Mouse (Mus musculus): ENCODE data around the gene Rpl23. TPM values are rescaled to one million over a fixed set of nuclear protein-coding genes. Genes with fewer than 3 reads are reported as not detected.
A peak's percentile ranks its signal among the peaks of the same experiment; 100 is the strongest.
"Not testable (repeated sequence)": the region's sequence is repeated elsewhere in the genome, so short reads cannot be mapped to it uniquely, and the experiment has no call there.

Gene Rpl23
- total RNA-seq, 1 experiment from 2014 or later = 851 TPM

DNA sequence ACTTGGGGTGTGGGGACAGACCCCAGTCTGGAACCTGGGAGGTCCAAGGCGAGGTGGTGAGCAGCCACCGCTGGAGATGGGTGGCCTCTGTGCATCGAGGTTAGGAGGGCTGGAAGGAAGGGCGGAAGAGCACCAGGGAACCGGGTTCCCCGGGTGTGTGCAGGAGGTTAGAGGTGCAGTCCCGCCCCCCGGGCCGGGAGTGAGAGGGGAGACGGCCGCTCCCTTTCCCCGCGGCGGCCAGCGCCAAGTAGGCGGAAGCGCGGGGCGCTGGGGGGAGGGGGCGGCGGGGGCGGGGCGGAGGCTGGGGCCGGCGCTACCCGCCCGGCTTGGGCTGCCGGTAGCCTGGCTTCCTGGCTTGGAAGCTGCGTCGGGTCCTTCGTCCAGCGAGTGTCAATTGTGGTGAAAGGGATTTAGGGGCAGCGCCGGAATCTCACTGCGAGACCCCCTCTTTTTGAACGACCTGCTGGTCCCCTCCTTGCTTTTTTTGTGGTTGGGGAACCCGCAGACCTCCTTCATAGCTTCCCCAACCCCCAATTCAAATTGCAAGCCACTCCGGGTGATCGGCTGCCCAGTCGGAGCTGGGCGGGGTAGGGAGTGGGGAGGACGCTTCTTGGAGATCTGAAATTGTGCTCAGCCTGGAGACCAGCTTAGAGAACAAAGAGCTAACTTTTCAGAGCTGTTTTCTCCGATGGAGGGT, 17.9 kb upstream of the Rpl23 start:
- DNase-seq = peak; percentile 84

DNA sequence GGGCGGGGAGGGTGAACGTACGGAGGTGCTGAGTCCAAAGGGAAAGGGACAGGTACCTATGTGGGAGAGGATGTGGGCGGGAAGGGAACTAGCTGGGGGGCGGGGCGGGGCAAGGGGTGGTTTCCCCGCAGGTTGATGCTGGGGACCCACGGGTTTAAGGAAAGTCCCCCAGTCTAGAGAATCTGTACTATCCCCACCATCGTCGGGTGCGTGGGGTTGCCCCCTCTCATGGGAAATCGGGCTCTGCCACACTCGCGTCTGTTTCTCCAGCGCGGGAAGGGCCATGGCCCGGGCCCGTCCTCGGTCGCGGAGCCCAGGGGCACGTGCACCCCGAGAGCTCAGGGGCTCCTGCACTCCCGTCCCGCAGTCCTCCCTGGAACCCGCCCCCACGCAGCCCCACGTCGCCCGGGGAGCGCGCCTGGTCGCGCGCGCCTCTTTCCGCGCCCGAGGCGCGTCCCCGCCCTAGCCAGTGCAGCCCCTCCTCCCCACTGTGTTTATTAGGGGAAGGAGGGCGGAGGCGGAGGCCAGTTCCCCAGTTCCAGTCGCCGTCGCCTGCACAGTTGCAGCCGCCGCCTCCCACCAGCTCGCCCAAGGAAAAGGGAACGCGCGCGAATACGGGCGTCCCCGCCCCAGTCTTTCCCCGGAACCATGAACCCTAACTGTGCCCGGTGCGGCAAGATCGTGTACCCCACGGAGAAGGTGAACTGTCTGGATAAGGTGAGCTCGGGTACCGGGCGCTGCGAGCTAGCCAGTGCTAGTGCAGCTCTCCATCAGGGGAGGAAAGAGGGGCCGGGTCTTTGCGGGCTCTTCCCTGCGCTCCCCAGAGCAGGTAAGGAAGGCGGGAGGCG, 17.1 kb upstream of the Rpl23 start:
- DNase-seq = peak; percentile 89

DNA sequence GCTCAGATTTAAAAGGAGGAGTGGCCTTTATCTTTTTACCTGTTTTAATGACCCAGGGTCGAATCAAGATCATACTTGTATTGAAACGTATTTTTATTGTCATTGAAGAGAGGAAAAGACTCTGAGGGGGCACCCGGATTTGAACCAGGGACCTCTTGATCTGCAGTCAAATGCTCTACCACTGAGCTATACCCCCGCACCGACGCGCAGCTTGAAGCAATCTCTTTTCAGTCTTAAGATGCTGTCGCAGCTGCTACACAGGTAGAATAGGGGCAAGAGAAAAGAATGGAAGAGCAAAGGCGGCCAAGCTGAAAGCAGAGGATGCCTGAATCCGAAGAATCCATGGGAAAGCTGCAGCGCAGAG, 16.5 kb upstream of the Rpl23 start, which contains the start of gene Lasp1:
TSS of gene Lasp1 (plus strand) at position 219 of the 364 bp plus-strand sequence.
- peak; percentile 87 for DNase-seq

DNA sequence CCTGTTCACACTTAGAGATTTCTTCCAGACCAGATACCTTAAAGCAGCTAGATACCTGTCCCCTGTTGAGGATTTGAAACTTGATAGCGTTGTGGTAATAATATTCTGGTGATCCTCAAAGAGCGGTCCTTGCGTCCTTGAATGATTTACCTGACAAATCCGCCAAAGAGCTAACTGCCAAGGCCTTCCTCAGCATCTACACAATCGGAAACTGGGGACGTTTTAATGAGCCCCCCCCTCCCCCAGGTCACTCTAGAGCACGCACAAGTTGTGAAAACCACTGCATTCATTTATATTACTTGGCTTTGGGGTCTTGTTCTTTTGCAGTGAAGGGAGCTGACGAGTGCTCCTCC, 15.8 kb upstream of the Rpl23 start:
- DNase-seq = no peak

DNA sequence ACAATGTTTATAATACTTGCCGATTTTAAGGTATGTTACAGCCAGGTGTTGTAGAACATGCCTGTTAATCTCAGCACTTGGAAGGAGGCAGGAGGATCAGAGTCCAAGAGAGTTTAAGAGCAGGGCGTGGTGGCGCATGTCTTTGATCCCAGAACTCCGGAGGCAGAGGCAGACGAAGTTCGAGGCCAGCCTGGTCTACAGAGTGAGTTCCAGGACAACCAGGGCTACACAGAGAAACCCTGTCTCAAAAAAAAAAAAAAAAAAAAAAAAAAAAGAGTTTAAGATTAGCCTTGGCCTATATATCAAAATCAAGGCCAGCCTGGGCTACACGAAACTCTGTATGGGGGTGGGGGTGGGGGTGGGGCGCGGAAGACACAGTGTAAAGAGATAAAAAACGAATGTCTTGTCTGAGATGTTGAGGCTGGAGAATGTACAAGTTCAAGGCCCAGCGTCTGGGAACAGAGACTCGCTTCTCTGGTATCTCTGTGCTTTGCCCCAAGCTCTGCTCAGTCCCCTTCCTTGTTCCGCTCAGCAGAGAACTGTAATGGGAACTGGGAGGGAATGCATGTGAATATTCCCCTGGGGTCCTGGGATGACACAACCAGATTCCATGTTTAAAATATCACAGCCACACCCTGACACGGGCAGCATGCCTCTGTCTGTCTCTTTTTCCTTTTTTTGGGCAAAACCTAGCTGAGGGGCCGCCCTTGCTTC, 15.3 kb upstream of the Rpl23 start:
- DNase-seq = no peak

DNA sequence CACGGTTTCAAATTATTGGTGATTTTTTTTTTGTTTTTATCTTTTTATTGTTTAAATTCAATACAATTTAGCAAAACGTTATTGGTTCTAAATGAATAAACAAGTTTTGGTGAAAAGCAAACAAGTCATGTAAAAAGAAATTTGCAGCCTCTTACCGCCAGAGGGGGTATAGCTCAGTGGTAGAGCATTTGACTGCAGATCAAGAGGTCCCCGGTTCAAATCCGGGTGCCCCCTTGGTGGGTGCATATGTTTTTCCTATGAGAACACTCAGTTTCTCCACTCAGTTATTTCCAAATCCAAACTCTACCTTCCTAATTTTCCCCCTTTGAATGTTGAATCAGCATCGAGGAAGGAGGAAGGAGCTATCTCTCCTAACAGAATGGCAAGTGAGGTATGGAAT, 14.7 kb upstream of the Rpl23 start:
- peak; percentile 71 for DNase-seq

DNA sequence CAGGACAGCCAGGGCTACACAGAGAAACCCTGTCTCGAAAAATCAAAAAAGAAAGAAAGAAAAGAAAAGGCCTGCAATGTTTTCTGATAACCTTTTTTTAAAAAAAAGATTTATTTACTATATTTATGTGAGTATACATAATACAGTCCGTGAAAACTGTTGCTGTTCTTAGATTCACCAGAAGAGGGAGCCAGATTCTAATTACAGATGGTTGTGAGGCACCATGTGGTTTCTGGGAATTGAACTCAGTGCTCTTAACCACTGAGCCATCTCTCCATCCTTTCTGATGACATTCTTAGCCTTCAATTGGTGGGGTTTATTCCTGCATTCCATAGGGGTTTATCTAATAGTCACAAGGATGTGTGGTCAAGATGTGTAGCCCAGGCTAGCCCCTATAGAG, 10.9 kb upstream of the Rpl23 start:
- DNase-seq = no peak

DNA sequence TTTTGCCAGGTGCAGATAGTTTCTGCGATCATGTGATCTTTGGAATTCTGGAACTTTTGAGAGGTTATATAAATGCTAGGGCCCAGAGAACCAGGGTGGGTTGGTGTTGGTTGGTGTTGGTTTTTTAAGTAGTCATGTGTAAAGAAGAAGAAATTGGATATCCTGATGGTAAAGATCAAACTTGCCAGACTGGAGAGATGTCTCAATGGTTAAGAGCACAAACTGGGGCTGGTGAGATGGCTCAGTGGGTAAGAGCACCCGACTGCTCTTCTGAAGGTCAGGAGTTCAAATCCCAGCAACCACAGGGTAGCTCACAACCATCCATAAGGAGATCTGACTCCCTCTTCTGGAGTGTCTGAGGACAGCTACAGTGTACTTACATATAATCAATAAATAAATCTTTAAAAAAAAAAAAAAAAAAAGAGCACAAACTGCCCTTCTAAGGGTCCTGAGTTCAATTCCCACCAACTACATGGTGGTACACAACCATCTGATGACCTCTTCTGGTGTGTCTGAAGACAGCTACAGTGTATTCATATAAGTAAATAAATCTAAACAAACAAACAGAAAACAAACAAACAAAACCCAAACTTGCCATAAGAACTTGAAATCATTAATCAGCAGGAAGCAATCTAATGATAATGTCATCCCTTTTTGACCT, 8.7 kb upstream of the Rpl23 start:
- DNase-seq = not testable (repeated sequence)

DNA sequence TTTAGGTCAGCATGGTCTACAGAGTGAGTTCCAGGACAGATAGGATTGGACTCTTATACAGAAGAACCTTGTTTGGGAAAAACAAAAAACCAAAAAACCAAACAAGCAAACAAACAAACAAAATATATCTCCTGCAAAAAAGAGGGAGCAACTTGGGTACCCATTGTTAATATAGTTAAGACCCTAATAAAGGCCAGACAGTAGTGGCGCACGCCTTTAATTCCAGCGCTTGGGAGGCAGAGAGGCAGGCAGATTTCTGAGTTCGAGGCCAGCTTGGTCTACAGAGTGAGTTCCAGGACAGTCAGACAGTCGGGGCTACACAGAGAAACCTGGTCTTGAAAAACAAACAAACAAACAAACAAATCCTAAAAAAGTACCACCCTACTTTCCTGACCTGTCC, 7.5 kb upstream of the Rpl23 start:
- no peak for DNase-seq

DNA sequence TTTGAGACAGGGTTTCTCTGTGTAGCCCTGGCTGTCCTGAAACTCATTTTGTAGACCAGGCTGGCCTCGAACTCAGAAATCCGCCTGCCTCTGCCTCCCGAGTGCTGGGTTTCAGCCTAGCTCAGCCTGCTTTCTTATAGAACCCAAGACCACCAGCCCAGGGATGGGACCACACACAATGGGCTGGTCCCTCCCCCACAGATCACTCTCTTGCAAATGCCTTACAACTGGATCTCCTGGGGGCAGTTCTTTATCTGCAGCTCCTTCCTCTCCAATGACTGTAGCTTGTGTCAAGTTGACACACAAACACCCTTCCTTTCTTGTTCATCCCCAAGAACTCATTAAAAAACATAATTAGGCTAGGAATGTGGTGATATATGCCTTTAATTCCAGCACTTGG, 5.7 kb upstream of the Rpl23 start:
- no peak for DNase-seq

DNA sequence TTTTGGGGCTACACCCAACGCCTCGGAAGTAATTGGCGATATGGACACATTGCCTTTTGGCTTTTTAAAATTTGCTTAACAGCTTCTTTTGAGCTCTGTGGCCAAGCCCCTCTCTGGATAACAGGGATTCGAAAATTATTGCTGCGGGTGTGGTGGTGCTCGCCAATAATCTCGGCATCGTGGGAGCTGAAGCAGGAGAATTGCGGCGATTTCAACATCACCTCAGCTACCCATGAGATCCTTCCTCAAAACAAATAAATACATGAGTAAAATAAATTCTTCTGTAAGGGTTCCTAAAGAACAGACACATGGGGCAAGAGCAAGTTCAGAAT, 293 bp upstream of the Rpl23 start:
- DNase-seq = no peak

DNA sequence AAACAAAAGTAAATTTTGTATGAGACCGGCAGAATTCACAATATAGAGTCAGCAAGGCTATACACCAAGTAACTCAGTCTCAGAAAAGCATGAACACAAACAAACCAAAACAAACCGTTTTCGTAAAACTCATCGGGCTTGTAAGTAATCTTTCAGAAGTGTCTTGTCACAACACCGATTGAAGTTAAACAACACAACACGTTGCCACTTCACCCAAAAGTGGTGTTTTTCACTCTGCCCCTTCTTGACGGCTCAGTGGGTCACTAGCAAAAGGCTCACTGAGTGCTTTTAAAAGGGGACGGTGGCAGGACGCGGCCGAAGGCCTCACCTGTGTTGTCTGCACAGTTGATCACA, 782 bp downstream of the Rpl23 start:
- DNase-seq = no peak

DNA sequence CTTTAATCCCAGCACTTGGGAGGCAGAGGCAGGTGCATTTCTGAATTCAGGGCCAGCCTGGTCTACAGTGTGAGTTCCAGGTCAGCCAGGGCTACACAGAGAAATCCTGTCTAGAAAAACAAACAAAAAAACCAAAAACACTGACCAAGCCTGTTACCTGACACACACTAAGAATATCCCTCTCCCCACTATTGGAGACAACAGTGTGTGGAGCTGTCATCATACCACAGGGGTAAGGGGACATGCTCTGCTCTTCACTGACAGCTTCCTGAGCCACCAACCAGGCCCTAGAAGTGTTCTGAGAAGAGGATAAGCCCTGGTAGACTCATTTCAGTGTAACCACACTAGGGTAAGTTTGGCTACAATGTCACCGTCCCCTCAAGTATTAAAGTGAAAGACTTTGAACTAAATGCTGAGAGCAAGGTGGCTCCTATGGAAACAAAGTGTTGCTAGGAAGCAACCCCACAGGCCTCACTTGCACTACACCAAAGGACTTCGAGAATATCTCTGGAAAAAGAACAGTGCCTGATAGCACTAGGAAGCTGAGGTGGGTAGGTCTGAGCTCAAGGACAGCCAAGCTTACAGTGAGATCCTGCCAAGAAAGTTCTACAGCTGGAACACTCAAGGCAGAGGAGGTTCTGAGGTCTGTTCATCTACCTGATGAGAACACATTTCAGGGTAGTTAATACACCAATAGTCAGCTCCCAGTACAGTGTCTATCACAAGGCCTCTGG, 2.1 kb downstream of the Rpl23 start:
- no peak for DNase-seq

DNA sequence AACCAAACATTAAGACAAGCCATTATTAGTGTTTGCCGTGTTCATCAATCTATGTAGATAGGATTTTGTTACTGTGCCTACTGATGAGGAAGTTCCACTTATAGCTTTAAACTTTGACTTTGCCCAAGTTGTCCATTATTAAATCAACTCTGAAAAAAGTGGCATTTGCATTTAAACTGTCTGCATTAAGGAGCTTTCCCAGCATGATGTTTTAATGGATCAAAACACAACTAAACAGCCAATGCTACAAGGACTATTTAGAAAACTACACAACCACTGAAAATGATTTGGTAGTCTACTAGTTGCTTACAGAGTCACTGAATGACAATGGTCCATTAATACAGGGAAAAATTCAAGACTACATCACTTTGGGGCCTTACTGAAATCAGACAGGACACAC, 3.3 kb downstream of the Rpl23 start:
- DNase-seq = no peak

DNA sequence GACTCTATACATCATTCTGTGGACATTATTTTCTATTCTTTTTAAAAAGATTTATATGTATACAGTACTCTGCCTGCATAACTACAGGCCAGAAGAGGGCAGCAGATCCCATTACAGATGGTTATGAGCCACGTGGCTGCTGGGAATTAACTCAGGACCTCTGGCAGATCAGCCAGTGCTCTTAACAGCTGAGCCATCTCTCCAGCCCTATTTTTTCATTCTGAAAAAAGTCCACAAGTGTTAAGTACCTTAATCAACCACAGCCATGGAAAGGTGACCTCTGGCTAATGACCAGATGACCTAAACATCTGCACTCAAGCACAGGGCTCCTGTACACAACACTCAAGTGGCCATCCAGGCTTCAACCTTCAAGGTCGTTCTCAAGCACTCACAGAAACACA, 5.1 kb downstream of the Rpl23 start:
- no peak for DNase-seq

DNA sequence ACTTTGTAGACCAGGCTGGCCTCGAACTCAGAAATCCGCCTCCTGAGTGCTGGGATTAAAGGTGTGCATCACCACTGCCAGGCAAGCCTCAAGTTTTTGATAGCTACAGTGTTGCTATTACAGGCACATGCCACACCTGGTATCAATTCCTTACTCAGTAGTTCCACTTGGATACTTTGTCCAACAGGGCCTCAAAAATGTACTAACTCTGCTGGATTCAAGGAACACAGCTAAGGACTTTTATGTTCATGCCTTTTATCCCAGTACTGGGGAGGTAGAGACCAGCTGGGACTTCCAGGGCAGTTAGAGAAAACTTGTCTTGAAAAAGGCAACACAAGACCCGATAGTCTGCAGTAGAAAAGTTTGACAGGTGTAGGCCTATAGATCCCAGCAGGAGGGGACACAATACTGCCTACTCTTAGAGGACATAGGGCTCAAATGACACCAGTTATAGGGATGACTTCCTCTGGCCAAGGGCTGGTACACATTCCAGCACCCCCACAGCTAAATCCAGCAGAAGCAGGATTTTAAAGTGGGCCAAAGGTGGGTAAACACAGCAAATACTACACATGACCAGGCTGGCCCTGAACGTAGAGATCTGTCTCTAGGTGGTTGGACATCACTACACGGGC, 5.6 kb downstream of the Rpl23 start:
- DNase-seq = no peak

DNA sequence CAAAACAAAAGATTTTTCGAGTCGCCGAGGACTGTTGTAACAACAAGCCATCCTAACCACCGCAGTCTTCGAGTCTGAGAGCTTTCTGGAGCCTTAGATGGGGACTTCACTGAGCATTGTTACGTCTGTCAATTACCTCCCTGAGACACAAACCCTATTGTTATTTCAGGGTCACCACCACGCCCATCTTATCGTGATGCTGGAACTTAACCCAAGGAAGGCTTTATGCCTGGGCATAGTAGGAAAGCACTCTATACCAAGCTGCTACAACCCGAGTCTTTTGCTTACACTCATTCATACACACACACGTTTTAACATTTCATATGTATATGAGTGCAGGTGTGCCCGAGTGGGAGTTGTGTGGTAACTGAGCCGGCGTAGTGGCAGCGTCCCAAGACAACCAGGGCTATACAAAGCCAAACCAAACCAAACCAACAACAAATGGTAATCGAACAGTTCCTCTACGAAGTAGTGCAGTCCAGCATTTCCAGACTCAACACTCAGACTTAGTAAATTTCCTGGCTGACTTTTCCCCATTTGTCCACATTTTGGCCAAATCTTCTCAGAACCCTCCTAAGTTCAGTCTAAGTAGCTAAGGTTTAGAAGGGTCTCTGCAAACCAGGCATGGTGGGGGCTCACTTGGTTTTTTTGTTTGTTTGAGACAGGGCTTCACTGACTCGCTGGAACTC, 6.3 kb downstream of the Rpl23 start, which contains the start of gene 1700001P01Rik:
TSS of gene 1700001P01Rik (minus strand) at position 111 of the 689 bp plus-strand sequence.
- no peak for DNase-seq

DNA sequence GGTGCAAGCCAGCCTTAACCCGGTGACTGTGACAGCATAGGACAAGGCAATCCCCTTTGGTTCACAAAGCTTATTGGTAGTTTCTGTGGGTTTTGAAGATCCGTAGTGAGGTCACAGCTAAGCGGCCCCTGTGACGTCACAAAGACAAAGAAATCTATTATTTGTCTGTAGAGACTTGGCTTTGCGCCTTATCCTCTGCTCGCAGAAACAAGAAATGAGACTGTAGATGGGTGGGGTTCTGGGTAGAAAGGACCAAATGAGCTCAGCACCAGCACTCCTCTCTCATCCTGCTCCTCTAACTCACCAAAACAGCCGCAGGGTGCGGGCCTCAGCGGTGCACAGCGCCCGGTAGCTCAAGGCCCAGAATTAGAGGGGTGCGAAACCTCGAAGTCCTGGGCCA, 7.1 kb downstream of the Rpl23 start:
- DNase-seq = no peak

DNA sequence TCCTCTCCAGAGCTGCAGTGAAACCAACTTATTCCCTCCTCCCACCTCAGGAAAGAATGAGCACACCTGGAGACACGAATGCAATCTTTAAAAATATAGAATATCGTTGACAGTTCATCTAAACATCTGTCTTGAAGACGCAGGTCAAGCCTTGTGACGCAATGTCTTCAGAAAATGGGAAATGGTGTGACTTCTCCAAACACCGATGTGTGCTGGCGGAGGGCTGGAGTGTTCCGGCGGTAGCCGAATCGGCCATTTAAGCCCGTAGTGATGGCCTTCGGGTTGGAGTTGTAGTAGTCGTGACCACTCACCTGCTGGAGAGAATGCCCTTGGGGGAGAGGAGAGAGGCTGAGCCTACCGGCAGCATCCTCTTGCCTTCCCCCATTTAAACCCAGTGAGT, 10.8 kb downstream of the Rpl23 start:
- no peak for DNase-seq

DNA sequence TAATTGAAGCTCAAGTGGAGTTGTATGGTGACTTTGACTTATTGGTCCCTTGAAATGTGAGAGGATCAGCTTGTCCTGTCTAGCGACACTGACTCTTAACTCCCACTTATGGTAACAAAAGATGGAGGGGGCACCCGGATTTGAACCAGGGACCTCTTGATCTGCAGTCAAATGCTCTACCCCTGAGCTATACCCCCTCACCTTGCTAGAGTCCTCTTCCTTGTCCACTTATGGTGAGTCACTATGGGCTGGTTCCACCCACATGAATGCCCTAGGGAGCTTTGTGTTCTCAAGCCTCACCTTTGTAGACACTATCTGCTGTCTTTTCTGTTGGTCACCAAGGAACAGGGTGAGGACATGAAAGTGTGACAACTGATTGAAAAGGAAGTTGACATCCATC, 12.5 kb downstream of the Rpl23 start:
- no peak for DNase-seq

Data from adrenal gland, postnatal 25 days (tissue).